ENCODE assay signal across 8 mouse cellular contexts in genomic region chr10:78244058-78244437, GRCm38 (mm10). TPM values are rescaled to one million over a fixed set of nuclear protein-coding genes. Genes with fewer than 3 reads are reported as not detected.
DNase-seq lines count a peak whose midpoint lies in the region; ATAC-seq and TF ChIP-seq lines count a peak whose summit lies in the region.

No protein-coding gene starts in this region.

- intact Hi-C loops in left cerebral cortex, postnatal 4 days (cut with DNase I) = no loop called here

- no peaks in the 10 kb centered on the region for H3K27me3 ChIP-seq in cerebellum, adult 2 months (ENCODE audit: control insufficient read depth, insufficient read depth, low read length)
- H3K27me3 ChIP-seq in forebrain, embryonic 16.5 days (replicated peaks; ENCODE audit: control insufficient read depth, insufficient read depth, low read length) = no peaks in the 10 kb centered on the region
- no peaks in the 10 kb centered on the region for H3K27me3 ChIP-seq in intestine, embryonic 14.5 days (replicated peaks; ENCODE audit: control insufficient read depth, insufficient read depth, low read length)
- no peaks in the 10 kb centered on the region for H3K27me3 ChIP-seq in liver, embryonic 14.5 days (ENCODE audit: control insufficient read depth, insufficient read depth, low read length)

- H3K9ac ChIP-seq in forebrain, embryonic 16.5 days (replicated peaks; ENCODE audit: low read depth, low read length) = peak overlapping the region; percentile 82
- H3K9ac ChIP-seq in intestine, embryonic 14.5 days (ENCODE audit: low read length) = peak overlapping the region; percentile 72
- peak overlapping the region; percentile 88 for H3K9ac ChIP-seq in liver, embryonic 14.5 days (replicated peaks)

- H3K4me2 ChIP-seq in forebrain, embryonic 16.5 days (ENCODE audit: low read length) = peak overlapping the region; percentile 96
- peak overlapping the region; percentile 99 for H3K4me2 ChIP-seq in intestine, embryonic 14.5 days (ENCODE audit: low read length)
- peak overlapping the region; percentile 97 for H3K4me2 ChIP-seq in liver, embryonic 14.5 days (ENCODE audit: low read depth)

- ATAC-seq in forebrain, embryonic 16.5 days = peak; percentile 45
- peak; percentile 50 for ATAC-seq in intestine, embryonic 14.5 days (replicated peaks; ENCODE audit: low FRiP score, low TSS enrichment, low read depth)
- peak; percentile 59 for ATAC-seq in liver, embryonic 14.5 days (ENCODE audit: insufficient read depth)
- ATAC-seq in monocyte, adult 5-6 weeks (replicated peaks; ENCODE audit: insufficient number of reproducible peaks, low FRiP score, low TSS enrichment, poor library complexity, severe bottlenecking) = 0 out of 2 replicates have a peak, but pooled peaks have one; percentile 18

- TF ChIP-seq CTCF in cerebellum, adult 2 months (IDR thresholded peaks at IDR 0.05; ENCODE audit: borderline replicate concordance, insufficient read depth, low read depth, low read length) = no peak
- no peak for TF ChIP-seq CTCF in liver, embryonic 14.5 days (IDR thresholded peaks at IDR 0.05; ENCODE audit: low read depth)

- peak overlapping the region; percentile 69 for H3K4me3 ChIP-seq in cerebellum, adult 2 months (replicated peaks; ENCODE audit: insufficient read depth, low read depth, low read length)
- peak overlapping the region; percentile 92 for H3K4me3 ChIP-seq in forebrain, embryonic 16.5 days (replicated peaks; ENCODE audit: low read length)
- H3K4me3 ChIP-seq in intestine, embryonic 14.5 days (ENCODE audit: low read depth, low read length) = peak overlapping the region; percentile 78
- peak overlapping the region; percentile 84 to 92 for H3K4me3 ChIP-seq in liver, embryonic 14.5 days (ENCODE audit: insufficient read depth in 1 of 2, low read depth in 2 of 2, low read length in 2 of 2)

- no peak for TF ChIP-seq POLR2A in cerebellum, adult 2 months (IDR thresholded peaks at IDR 0.05; ENCODE audit: borderline replicate concordance, insufficient read depth, low read length)

- H3K27ac ChIP-seq in cerebellum, adult 2 months (ENCODE audit: insufficient read depth, low read length) = no peak overlapping the region
- H3K27ac ChIP-seq in forebrain, embryonic 16.5 days (ENCODE audit: low read length) = peak overlapping the region; percentile 10; the same call in 1 of the 2 replicates
- H3K27ac ChIP-seq in intestine, embryonic 14.5 days (ENCODE audit: low read depth) = 0 out of 2 replicates have a peak overlapping the region, but pooled peaks have one; percentile 22
- H3K27ac ChIP-seq in liver, embryonic 14.5 days = peak overlapping the region; percentile 28

- no peaks in the 10 kb centered on the region for H3K9me3 ChIP-seq in forebrain, embryonic 16.5 days (ENCODE audit: control insufficient read depth, low read length)
- H3K9me3 ChIP-seq in intestine, embryonic 14.5 days (ENCODE audit: control insufficient read depth, low read length) = no peaks in the 10 kb centered on the region
- H3K9me3 ChIP-seq in liver, embryonic 14.5 days (ENCODE audit: control insufficient read depth, low read length) = no peaks in the 10 kb centered on the region

- H3K36me3 ChIP-seq in forebrain, embryonic 16.5 days (ENCODE audit: control insufficient read depth, insufficient read depth) = no peaks in the 10 kb centered on the region
- H3K36me3 ChIP-seq in intestine, embryonic 14.5 days (ENCODE audit: control insufficient read depth, insufficient read depth, low read length) = no peaks in the 10 kb centered on the region
- H3K36me3 ChIP-seq in liver, embryonic 14.5 days (replicated peaks; ENCODE audit: control insufficient read depth, insufficient read depth, low read depth) = peaks cover 6% of the 10 kb centered on the region; the same call in 1 of the 2 replicates

- peaks cover 10% of the 10 kb centered on the region for H3K4me1 ChIP-seq in cerebellum, adult 2 months (ENCODE audit: control insufficient read depth, insufficient read depth, low read length)
- H3K4me1 ChIP-seq in forebrain, embryonic 16.5 days (replicated peaks; ENCODE audit: control insufficient read depth, insufficient read depth, low read length) = peaks cover 16% of the 10 kb centered on the region
- H3K4me1 ChIP-seq in intestine, embryonic 14.5 days (replicated peaks; ENCODE audit: control insufficient read depth, insufficient read depth, low read length) = peaks cover 15% of the 10 kb centered on the region
- peaks cover 39 to 48% of the 10 kb centered on the region in 2 experiments for H3K4me1 ChIP-seq in liver, embryonic 14.5 days (replicated peaks; ENCODE audit: control insufficient read depth in 2 of 2, insufficient read depth in 2 of 2, low read length in 1 of 2)

- DNase-seq in left cerebral cortex, postnatal 4 days = peak; percentile 30
- no peak for DNase-seq in left cerebral cortex, adult 11 months (ENCODE audit: low spot score)
- DNase-seq in cerebellum, adult 2 months = peak in 1 of 2 experiments; percentile 61
- no peak for DNase-seq in intestine, embryonic 14.5 days (ENCODE audit: low spot score)
- peak in 1 of 3 experiments; percentile 24 for DNase-seq in liver, embryonic 14.5 days (ENCODE audit: low read depth in 3 of 3, low spot score in 3 of 3)
- peak; percentile 62 for DNase-seq in testis, postnatal 14 days (ENCODE audit: low spot score)

- no peak for TF ChIP-seq EP300 in liver, embryonic 14.5 days (IDR thresholded peaks at IDR 0.05; ENCODE audit: low read depth)

- 0% methylated on average over 25 of the region's 33 CpGs for WGBS in cerebellum, adult 2 months
- WGBS in forebrain, embryonic 16.5 days = 0% methylated on average over 33 of the region's 33 CpGs
- under 1% methylated on average over 31 of the region's 33 CpGs for WGBS in intestine, embryonic 14.5 days
- under 1% methylated on average over 32 of the region's 33 CpGs for WGBS in liver, embryonic 14.5 days (ENCODE audit: insufficient replicate concordance)

RNA-seq across cellular contexts. Expression of gene Trappc10, which starts 0.4 kb away (rescaled TPM):
- 10 to 100 TPM; 85.8 to 86.5 TPM for total RNA-seq in left cerebral cortex, postnatal 4 days (2021)
- 74.3 and 75.0 TPM in 2 replicates for polyA plus RNA-seq in cerebellum, adult 2 months (2012; rRNA removed)
- 21.6 and 22.8 TPM in 2 replicates for polyA plus RNA-seq in forebrain, embryonic 16.5 days (2015; fragmentation: Nextera tagmentation; extraction: Ambion mirVana)
- polyA plus RNA-seq in intestine, embryonic 14.5 days (2014; fragmentation: Nextera tagmentation; extraction: Ambion mirVana) = 12.6 and 17.6 TPM in 2 replicates
- 19.8 and 20.1 TPM in 2 replicates for polyA plus RNA-seq in liver, embryonic 14.5 days (2012; rRNA removed)
- polyA plus RNA-seq in liver, embryonic 14.5 days (2014; fragmentation: Nextera tagmentation; extraction: Ambion mirVana) = 15.8 and 20.5 TPM in 2 replicates
- total RNA-seq in monocyte, adult 5-6 weeks (2017) = 30.4 to 42.5 TPM (median 37.6 TPM) in 3 replicates

RNA-seq across cellular contexts. Expression of gene Pwp2, which starts 59.1 kb away (rescaled TPM):
- total RNA-seq in left cerebral cortex, postnatal 4 days (2021) = 10 to 100 TPM; 22.6 to 23.7 TPM
- polyA plus RNA-seq in cerebellum, adult 2 months (2012; rRNA removed) = 17.2 and 17.8 TPM in 2 replicates
- 24.5 TPM in 2 replicates for polyA plus RNA-seq in forebrain, embryonic 16.5 days (2015; fragmentation: Nextera tagmentation; extraction: Ambion mirVana)
- polyA plus RNA-seq in intestine, embryonic 14.5 days (2014; fragmentation: Nextera tagmentation; extraction: Ambion mirVana) = 19.0 and 21.5 TPM in 2 replicates
- polyA plus RNA-seq in liver, embryonic 14.5 days (2012; rRNA removed) = 6.1 and 7.5 TPM in 2 replicates
- polyA plus RNA-seq in liver, embryonic 14.5 days (2014; fragmentation: Nextera tagmentation; extraction: Ambion mirVana) = 7.2 and 9.6 TPM in 2 replicates
- total RNA-seq in monocyte, adult 5-6 weeks (2017) = 8.8 to 11.7 TPM (median 9.8 TPM) in 3 replicates

Comparison
In these comparisons a context has a peak if more than half of its experiments do, and no peak if none do; other contexts are left out.
1. DNase-seq: peak in left cerebral cortex, postnatal 4 days (single experiment) and testis, postnatal 14 days (single experiment); none in left cerebral cortex, adult 11 months (single experiment) and intestine, embryonic 14.5 days (single experiment).
2. Peak in every context shown above with its lines, with median percentiles within 50 percentile points of each other: H3K4me3 ChIP-seq, ATAC-seq, H3K4me2 ChIP-seq and H3K9ac ChIP-seq.